Mouse (Mus musculus): ENCODE results near the gene B9d2.

- TF ChIP-seq POLR2A (IDR thresholded peaks at IDR 0.05; ENCODE audit: insufficient read length, low read depth): no peak
- TF ChIP-seq POLR2AphosphoS2 (IDR thresholded peaks at IDR 0.05; ENCODE audit: insufficient read length, low read depth): peak; percentile 30
- peak in 2 of 3 experiments; percentile 44 to 50 for TF ChIP-seq MYOG (IDR thresholded peaks at IDR 0.05; ENCODE audit: control insufficient read depth in 1 of 3, insufficient read depth in 1 of 3, insufficient read length in 2 of 3, low read depth in 2 of 3)
- TF ChIP-seq MAX (IDR thresholded peaks at IDR 0.05; ENCODE audit: low read depth): no peak
- no peak for TF ChIP-seq USF1 (IDR thresholded peaks at IDR 0.05; ENCODE audit: low read depth)
- TF ChIP-seq MYOD1 (IDR thresholded peaks at IDR 0.05; ENCODE audit: control insufficient read depth in 1 of 3, insufficient read length in 2 of 3, low read depth in 2 of 3): peak in 1 of 3 experiments; percentile 67
- no peak for TF ChIP-seq E2F4 (IDR thresholded peaks at IDR 0.05; ENCODE audit: insufficient read depth)
These were observed 27.2 kb downstream of the B9d2 start for GRCm38 (mm10) chr7:25707581-25708292.
